ENCODE assay signal across 7 mouse cellular contexts in genomic region chr2:180257001-180257521, GRCm38 (mm10). TPM values are rescaled to one million over a fixed set of nuclear protein-coding genes. Genes with fewer than 3 reads are reported as not detected.
A peak's percentile ranks its signal among the peaks of the same experiment; 100 is the strongest.
DNase-seq lines count a peak whose midpoint lies in the region; ATAC-seq lines count a peak whose summit lies in the region.

TSS of gene Rps21 (plus strand) at chr2:180257377.

- H3K9me3 ChIP-seq in embryonic facial prominence, embryonic 11.5 days (replicated peaks; ENCODE audit: control insufficient read depth, low read length): no peaks in the 10 kb centered on the region
- H3K9me3 ChIP-seq in limb, embryonic 10.5 days (replicated peaks): no peaks in the 10 kb centered on the region
- H3K9me3 ChIP-seq in midbrain, embryonic 13.5 days: no peaks in the 10 kb centered on the region

- peak; percentile 94 for ATAC-seq in embryonic facial prominence, embryonic 11.5 days (replicated peaks; ENCODE audit: insufficient number of reproducible peaks, low FRiP score, low TSS enrichment, low read depth)
- peak; percentile 87 for ATAC-seq in granulocyte monocyte progenitor cell, adult 5-6 weeks (replicated peaks; ENCODE audit: poor library complexity, severe bottlenecking)
- ATAC-seq in midbrain, embryonic 13.5 days: peak; percentile 97

- peak within 1 kb of the TSS; percentile 86 for H3K4me3 ChIP-seq in embryonic facial prominence, embryonic 11.5 days (ENCODE audit: low read depth, low read length)
- peak within 1 kb of the TSS; percentile 85 for H3K4me3 ChIP-seq in limb, embryonic 10.5 days
- H3K4me3 ChIP-seq in midbrain, embryonic 13.5 days (replicated peaks): peak within 1 kb of the TSS; percentile 95

- peak within 1 kb of the TSS; percentile 94 for H3K9ac ChIP-seq in embryonic facial prominence, embryonic 11.5 days (replicated peaks; ENCODE audit: low read length)
- H3K9ac ChIP-seq in midbrain, embryonic 13.5 days (replicated peaks): peak within 1 kb of the TSS; percentile 92

- no peaks in the 10 kb centered on the region; the same call in none of the 2 replicates for H3K4me1 ChIP-seq in embryonic facial prominence, embryonic 11.5 days (ENCODE audit: control insufficient read depth, insufficient read depth, low read length)
- H3K4me1 ChIP-seq in limb, embryonic 10.5 days: peaks cover 23% of the 10 kb centered on the region
- H3K4me1 ChIP-seq in midbrain, embryonic 13.5 days (replicated peaks): peaks cover 23% of the 10 kb centered on the region

- no peaks in the 10 kb centered on the region; the same call in 1 of the 2 replicates for H3K36me3 ChIP-seq in embryonic facial prominence, embryonic 11.5 days (replicated peaks; ENCODE audit: control insufficient read depth, insufficient read depth, low read depth, low read length)
- peaks cover 46% of the 10 kb centered on the region for H3K36me3 ChIP-seq in limb, embryonic 10.5 days
- H3K36me3 ChIP-seq in midbrain, embryonic 13.5 days: peaks cover 37% of the 10 kb centered on the region

- H3K27me3 ChIP-seq in embryonic facial prominence, embryonic 11.5 days (ENCODE audit: control insufficient read depth, insufficient read depth, low read length): no peaks in the 10 kb centered on the region
- H3K27me3 ChIP-seq in limb, embryonic 10.5 days (ENCODE audit: low read depth, poor library complexity, severe bottlenecking): no peaks in the 10 kb centered on the region
- H3K27me3 ChIP-seq in midbrain, embryonic 13.5 days: no peaks in the 10 kb centered on the region

- DNase-seq in adrenal gland, postnatal 14 days: peak; percentile 98
- DNase-seq in embryonic facial prominence, embryonic 11.5 days (ENCODE audit: low spot score): peak; percentile 100
- DNase-seq in kidney, adult 11 months: peak; percentile 99
- DNase-seq in limb, embryonic 10.5 days (ENCODE audit: low spot score): peak; percentile 98
- DNase-seq in spleen, adult 12 weeks (ENCODE audit: low spot score): peak; percentile 95

- H3K27ac ChIP-seq in embryonic facial prominence, embryonic 11.5 days (replicated peaks; ENCODE audit: low read depth, low read length): peak within 1 kb of the TSS; percentile 75
- peak within 1 kb of the TSS; percentile 92 for H3K27ac ChIP-seq in limb, embryonic 10.5 days
- peak within 1 kb of the TSS; percentile 95 for H3K27ac ChIP-seq in midbrain, embryonic 13.5 days

- H3K4me2 ChIP-seq in embryonic facial prominence, embryonic 11.5 days (ENCODE audit: low read depth, low read length): peak within 1 kb of the TSS; percentile 82
- H3K4me2 ChIP-seq in midbrain, embryonic 13.5 days (replicated peaks): peak within 1 kb of the TSS; percentile 80

- WGBS in embryonic facial prominence, embryonic 11.5 days: under 1% methylated on average over 38 of the region's 38 CpGs
- under 1% methylated on average over 38 of the region's 38 CpGs for WGBS in limb, embryonic 10.5 days
- under 1% methylated on average over 38 of the region's 38 CpGs for WGBS in midbrain, embryonic 13.5 days

RNA-seq across cellular contexts. Expression of gene Rps21, which starts in this region (rescaled TPM):
- total RNA-seq in adrenal gland, postnatal 14 days (2021): 787 and 921 TPM in 2 replicates
- polyA plus RNA-seq in embryonic facial prominence, embryonic 11.5 days (2014; fragmentation: Nextera tagmentation; extraction: Ambion mirVana): 516 and 527 TPM in 2 replicates
- total RNA-seq in granulocyte monocyte progenitor cell, adult 5-6 weeks (2014; fragmentation: Nextera tagmentation): 3,456 and 3,912 TPM in 2 replicates
- 1,093 and 2,216 TPM in 2 replicates for total RNA-seq in granulocyte monocyte progenitor cell, adult 5-6 weeks (2017)
- 530 and 637 TPM in 2 replicates for polyA plus RNA-seq in limb, embryonic 10.5 days (2016; fragmentation: Nextera tagmentation; extraction: Ambion mirVana)
- polyA plus RNA-seq in midbrain, embryonic 13.5 days (2015; fragmentation: Nextera tagmentation; extraction: Ambion mirVana): 418 and 448 TPM in 2 replicates

Comparison
In these comparisons a context has a peak if more than half of its experiments do, and no peak if none do; other contexts are left out.
1. Peak in every context shown above with its lines: DNase-seq, ATAC-seq, H3K4me3 ChIP-seq and H3K27ac ChIP-seq.